Mouse (Mus musculus): ENCODE data around the gene Vmn1r13. TPM values are rescaled to one million over a fixed set of nuclear protein-coding genes. Genes with fewer than 3 reads are reported as not detected.
"Not testable (repeated sequence)": the region's sequence is repeated elsewhere in the genome, so short reads cannot be mapped to it uniquely, and the experiment has no call there.

Gene Vmn1r13
- total RNA-seq (2014; rRNA removed): not detected in 2 replicates
- polyA plus RNA-seq (2012; rRNA removed): not detected in 2 replicates

DNA sequence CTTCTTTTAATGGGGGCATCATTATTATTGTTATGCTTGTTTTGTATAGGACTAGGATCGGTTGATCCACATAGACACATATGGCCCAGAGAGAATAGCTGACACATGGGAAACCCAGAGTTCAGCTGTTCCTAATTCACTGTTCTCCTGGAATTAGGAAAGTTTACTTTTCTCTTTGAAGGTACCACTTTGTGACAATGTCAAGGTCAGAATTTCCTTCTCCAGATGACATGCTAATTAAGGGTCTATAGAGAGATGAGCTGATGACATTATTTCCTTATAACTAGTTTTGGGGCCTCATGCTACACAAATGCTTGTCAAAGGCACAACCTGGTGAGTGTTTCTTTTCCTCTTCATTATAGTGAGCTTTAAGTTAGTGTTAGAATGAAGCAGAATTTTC, at the start of gene Vmn1r13:
Gene Vmn1r13 (plus strand): TSS at position 301 of the 400 bp plus-strand sequence.
- not testable (repeated sequence) for H3K4me1 ChIP-seq (ENCODE audit: control insufficient read depth, insufficient read depth, low read length); H3K36me3 ChIP-seq (ENCODE audit: control insufficient read depth, insufficient read depth, low read length); H3K27ac ChIP-seq (replicated peaks; ENCODE audit: insufficient read depth, low read depth, low read length); H3K27me3 ChIP-seq (ENCODE audit: control insufficient read depth, insufficient read depth, low read length); H3K79me2 ChIP-seq (ENCODE audit: control insufficient read depth, insufficient read depth, low read length); H3K9ac ChIP-seq (ENCODE audit: low read depth, low read length); DNase-seq (ENCODE audit: extremely low read depth, low read depth, low spot score); H3K4me3 ChIP-seq (ENCODE audit: insufficient read depth, low read depth, low read length)
- WGBS: 92% methylated on average over 1 of the region's 1 CpGs

DNA sequence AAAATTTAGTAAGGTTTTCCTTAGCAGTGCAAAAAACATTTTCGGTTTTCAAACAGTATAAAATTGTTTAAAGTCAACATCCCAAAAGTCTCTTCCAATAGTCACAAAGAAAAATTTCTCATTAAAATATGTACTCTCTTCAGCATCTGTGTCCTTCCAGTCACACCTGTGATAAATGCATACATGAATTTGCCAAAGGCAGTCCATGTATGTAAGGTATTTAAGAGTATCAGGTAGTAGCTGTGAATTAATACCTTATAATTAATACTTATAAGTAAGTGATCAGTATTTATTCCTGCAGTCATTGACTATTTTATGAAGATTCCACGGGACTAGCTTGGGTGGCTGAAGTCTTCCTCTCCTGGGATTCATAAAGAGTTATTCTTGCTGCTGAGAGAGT, 46.5 kb upstream of the Vmn1r13 start, which contains the start of gene Vmn1r12:
Gene Vmn1r12 (plus strand): TSS at position 301 of the 400 bp plus-strand sequence.
- H3K4me1 ChIP-seq (ENCODE audit: control insufficient read depth, insufficient read depth, low read length): no peaks in the 10 kb centered on the region
- no peak within 1 kb of the TSS for H3K9ac ChIP-seq (ENCODE audit: low read depth, low read length)
- DNase-seq (ENCODE audit: extremely low read depth, low read depth, low spot score): no peak
- H3K4me3 ChIP-seq (ENCODE audit: insufficient read depth, low read depth, low read length): no peak within 1 kb of the TSS
- no peaks in the 10 kb centered on the region for H3K27me3 ChIP-seq (ENCODE audit: control insufficient read depth, insufficient read depth, low read length)
- 81% methylated on average over 2 of the region's 2 CpGs for WGBS
- no peaks in the 10 kb centered on the region for H3K79me2 ChIP-seq (ENCODE audit: control insufficient read depth, insufficient read depth, low read length)
- TF ChIP-seq CTCF (IDR thresholded peaks at IDR 0.05; ENCODE audit: low read depth, low read length) (no peak), POLR2A (IDR thresholded peaks at IDR 0.05; ENCODE audit: extremely low read depth, insufficient read depth, low read length) (no peak)
- H3K27ac ChIP-seq (replicated peaks; ENCODE audit: insufficient read depth, low read depth, low read length): no peak within 1 kb of the TSS
- H3K36me3 ChIP-seq (ENCODE audit: control insufficient read depth, insufficient read depth, low read length): no peaks in the 10 kb centered on the region

GRCm38 (mm10) chr6:57190016-57190415, 13.1 kb upstream of the Vmn1r13 start:
- H3K27me3 ChIP-seq (ENCODE audit: control insufficient read depth, insufficient read depth, low read length); H3K27ac ChIP-seq (replicated peaks; ENCODE audit: insufficient read depth, low read depth, low read length); H3K79me2 ChIP-seq (ENCODE audit: control insufficient read depth, insufficient read depth, low read length); DNase-seq (ENCODE audit: extremely low read depth, low read depth, low spot score); H3K9ac ChIP-seq (ENCODE audit: low read depth, low read length); H3K4me1 ChIP-seq (ENCODE audit: control insufficient read depth, insufficient read depth, low read length); H3K4me3 ChIP-seq (ENCODE audit: insufficient read depth, low read depth, low read length); H3K36me3 ChIP-seq (ENCODE audit: control insufficient read depth, insufficient read depth, low read length): not testable (repeated sequence)
- WGBS: 54% methylated on average over 3 of the region's 3 CpGs

DNA sequence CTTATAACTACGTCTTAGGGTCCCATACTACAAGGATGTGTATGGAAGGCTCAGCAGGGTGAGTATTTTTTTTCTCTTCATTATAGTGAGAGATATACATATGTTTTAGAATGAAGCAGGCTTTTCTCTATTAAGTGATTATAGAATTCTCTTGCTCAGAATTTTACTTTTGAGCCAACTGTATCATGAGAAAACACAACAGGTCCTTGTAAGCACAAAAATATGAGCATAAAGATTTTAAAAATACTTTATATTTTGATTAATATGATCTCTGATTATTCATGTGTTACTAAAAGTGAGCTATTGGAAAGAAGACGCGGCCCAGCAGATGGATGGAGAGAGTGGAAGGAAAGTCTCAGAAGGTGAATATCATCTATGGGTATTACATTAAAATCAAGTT, 28.3 kb downstream of the Vmn1r13 start, which contains the start of gene Vmn1r14:
Gene Vmn1r14 (plus strand): TSS at position 301 of the 400 bp plus-strand sequence.
- Histone ChIP-seq H3K27me3 (ENCODE audit: control insufficient read depth, insufficient read depth, low read length) (no peaks in the 10 kb centered on the region), H3K36me3 (ENCODE audit: control insufficient read depth, insufficient read depth, low read length) (no peaks in the 10 kb centered on the region), H3K79me2 (ENCODE audit: control insufficient read depth, insufficient read depth, low read length) (no peaks in the 10 kb centered on the region), H3K9ac (ENCODE audit: low read depth, low read length) (no peak within 1 kb of the TSS), H3K27ac (replicated peaks; ENCODE audit: insufficient read depth, low read depth, low read length) (no peak within 1 kb of the TSS), H3K4me1 (ENCODE audit: control insufficient read depth, insufficient read depth, low read length) (no peaks in the 10 kb centered on the region), H3K4me3 (ENCODE audit: insufficient read depth, low read depth, low read length) (no peak within 1 kb of the TSS)
- TF ChIP-seq CTCF (IDR thresholded peaks at IDR 0.05; ENCODE audit: low read depth, low read length): no peak
- no peak for TF ChIP-seq POLR2A (IDR thresholded peaks at IDR 0.05; ENCODE audit: extremely low read depth, insufficient read depth, low read length)
- WGBS: 94% methylated on average over 3 of the region's 3 CpGs
- no peak for DNase-seq (ENCODE audit: extremely low read depth, low read depth, low spot score)

DNA sequence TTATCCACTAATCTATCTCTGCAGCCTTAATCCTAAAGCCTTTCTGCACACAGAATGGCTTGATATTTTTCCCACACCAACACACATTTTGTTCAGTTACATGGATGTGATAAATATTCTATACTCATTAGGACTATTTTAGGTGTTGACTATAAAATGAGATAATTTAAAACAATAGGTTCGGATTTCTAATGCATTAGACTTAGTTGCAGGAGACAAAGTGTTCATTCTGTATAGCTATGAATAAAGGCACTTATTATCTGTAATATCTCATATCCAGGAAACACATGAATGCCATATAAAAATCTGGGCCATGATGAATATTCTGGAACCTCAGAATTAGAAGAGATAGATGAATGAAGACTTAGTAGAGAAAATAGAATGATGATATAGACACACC, 54.6 kb downstream of the Vmn1r13 start, which contains the start of gene Vmn1r15:
Gene Vmn1r15 (plus strand): TSS at position 301 of the 400 bp plus-strand sequence.
- 63% methylated on average over 1 of the region's 1 CpGs for WGBS
- Histone ChIP-seq H3K9ac (ENCODE audit: low read depth, low read length) (no peak within 1 kb of the TSS), H3K36me3 (ENCODE audit: control insufficient read depth, insufficient read depth, low read length) (no peaks in the 10 kb centered on the region), H3K27ac (replicated peaks; ENCODE audit: insufficient read depth, low read depth, low read length) (no peak within 1 kb of the TSS), H3K27me3 (ENCODE audit: control insufficient read depth, insufficient read depth, low read length) (no peaks in the 10 kb centered on the region), H3K4me3 (ENCODE audit: insufficient read depth, low read depth, low read length) (no peak within 1 kb of the TSS), H3K79me2 (ENCODE audit: control insufficient read depth, insufficient read depth, low read length) (no peaks in the 10 kb centered on the region), H3K4me1 (ENCODE audit: control insufficient read depth, insufficient read depth, low read length) (no peaks in the 10 kb centered on the region)
- DNase-seq (ENCODE audit: extremely low read depth, low read depth, low spot score): no peak
- TF ChIP-seq POLR2A (IDR thresholded peaks at IDR 0.05; ENCODE audit: extremely low read depth, insufficient read depth, low read length): no peak
- no peak for TF ChIP-seq CTCF (IDR thresholded peaks at IDR 0.05; ENCODE audit: low read depth, low read length)

DNA sequence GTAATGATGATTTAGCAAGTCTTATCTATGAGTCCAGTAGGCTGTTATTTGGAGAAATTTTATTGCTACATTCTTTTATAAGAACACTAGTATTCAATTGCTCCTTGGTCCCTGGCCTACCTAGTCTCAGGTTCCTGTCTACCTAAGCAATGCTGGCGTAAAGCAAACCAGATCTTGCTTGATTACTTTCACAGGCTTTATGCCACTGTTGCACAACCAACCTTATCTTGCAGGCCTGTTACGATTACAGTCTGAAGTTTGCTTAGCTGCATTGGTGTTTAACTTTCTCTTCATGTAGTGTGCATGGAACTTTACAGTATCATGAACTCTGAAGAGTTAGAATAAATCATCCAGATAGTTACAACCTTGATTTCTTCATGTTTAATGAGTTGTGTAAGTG, 57.9 kb downstream of the Vmn1r13 start:
- H3K27ac ChIP-seq (replicated peaks; ENCODE audit: insufficient read depth, low read depth, low read length): no peak overlapping the region
- H3K4me3 ChIP-seq (ENCODE audit: insufficient read depth, low read depth, low read length): no peak overlapping the region
- 27% methylated on average over 2 of the region's 2 CpGs for WGBS
- H3K79me2 ChIP-seq (ENCODE audit: control insufficient read depth, insufficient read depth, low read length): no peaks in the 10 kb centered on the region
- no peaks in the 10 kb centered on the region for H3K27me3 ChIP-seq (ENCODE audit: control insufficient read depth, insufficient read depth, low read length)
- TF ChIP-seq CTCF (IDR thresholded peaks at IDR 0.05; ENCODE audit: low read depth, low read length): no peak
- no peak for TF ChIP-seq POLR2A (IDR thresholded peaks at IDR 0.05; ENCODE audit: extremely low read depth, insufficient read depth, low read length)
- H3K4me1 ChIP-seq (ENCODE audit: control insufficient read depth, insufficient read depth, low read length): no peaks in the 10 kb centered on the region
- no peak overlapping the region for H3K9ac ChIP-seq (ENCODE audit: low read depth, low read length)
- H3K36me3 ChIP-seq (ENCODE audit: control insufficient read depth, insufficient read depth, low read length): no peaks in the 10 kb centered on the region
- DNase-seq (ENCODE audit: extremely low read depth, low read depth, low spot score): peak; percentile 5

Other genes with a start within 250 kb of the Vmn1r13 start
- 0.09 and 0.13 TPM in 2 replicates for gene Vmn1r5, start 233.0 kb upstream of the Vmn1r13 start, total RNA-seq (2014; rRNA removed)
- gene Vmn1r5, start 233.0 kb upstream of the Vmn1r13 start, polyA plus RNA-seq (2012; rRNA removed): not detected in 2 replicates
- 0.13 TPM in 1 of 2 replicates, not detected in the other for gene Vmn1r6, start 206.0 kb upstream of the Vmn1r13 start, total RNA-seq (2014; rRNA removed)
- gene Vmn1r6, start 206.0 kb upstream of the Vmn1r13 start, polyA plus RNA-seq (2012; rRNA removed): not detected in 2 replicates
- not detected in 2 replicates for gene Vmn1r7, start 178.0 kb upstream of the Vmn1r13 start, total RNA-seq (2014; rRNA removed)
- not detected in 2 replicates for gene Vmn1r7, start 178.0 kb upstream of the Vmn1r13 start, polyA plus RNA-seq (2012; rRNA removed)
- not detected in 2 replicates for gene Vmn1r8, start 171.0 kb upstream of the Vmn1r13 start, total RNA-seq (2014; rRNA removed)
- gene Vmn1r8, start 171.0 kb upstream of the Vmn1r13 start, polyA plus RNA-seq (2012; rRNA removed): not detected in 2 replicates
- gene Vmn1r9, start 136.5 kb upstream of the Vmn1r13 start, total RNA-seq (2014; rRNA removed): not detected in 2 replicates
- gene Vmn1r9, start 136.5 kb upstream of the Vmn1r13 start, polyA plus RNA-seq (2012; rRNA removed): not detected in 2 replicates
- not detected in 2 replicates for gene Vmn1r10, start 93.8 kb upstream of the Vmn1r13 start, total RNA-seq (2014; rRNA removed)
- gene Vmn1r10, start 93.8 kb upstream of the Vmn1r13 start, polyA plus RNA-seq (2012; rRNA removed): not detected in 2 replicates
- gene Vmn1r11, start 69.8 kb upstream of the Vmn1r13 start, total RNA-seq (2014; rRNA removed): not detected in 2 replicates
- not detected in 2 replicates for gene Vmn1r11, start 69.8 kb upstream of the Vmn1r13 start, polyA plus RNA-seq (2012; rRNA removed)
- not detected in 2 replicates for gene Vmn1r12, start 46.4 kb upstream of the Vmn1r13 start, total RNA-seq (2014; rRNA removed)
- not detected in 2 replicates for gene Vmn1r12, start 46.4 kb upstream of the Vmn1r13 start, polyA plus RNA-seq (2012; rRNA removed)
- gene Vmn1r14, start 28.4 kb downstream of the Vmn1r13 start, total RNA-seq (2014; rRNA removed): not detected in 2 replicates
- not detected in 2 replicates for gene Vmn1r14, start 28.4 kb downstream of the Vmn1r13 start, polyA plus RNA-seq (2012; rRNA removed)
- not detected in 2 replicates for gene Vmn1r15, start 54.7 kb downstream of the Vmn1r13 start, total RNA-seq (2014; rRNA removed)
- not detected in 2 replicates for gene Vmn1r15, start 54.7 kb downstream of the Vmn1r13 start, polyA plus RNA-seq (2012; rRNA removed)
- not detected in 2 replicates for gene Vmn1r16, start 126.2 kb downstream of the Vmn1r13 start, total RNA-seq (2014; rRNA removed)
- gene Vmn1r16, start 126.2 kb downstream of the Vmn1r13 start, polyA plus RNA-seq (2012; rRNA removed): not detected in 2 replicates
- gene Vmn1r17, start 160.4 kb downstream of the Vmn1r13 start, total RNA-seq (2014; rRNA removed): not detected in 2 replicates
- not detected in 2 replicates for gene Vmn1r17, start 160.4 kb downstream of the Vmn1r13 start, polyA plus RNA-seq (2012; rRNA removed)
- not detected in 2 replicates for gene Vmn1r18, start 192.5 kb downstream of the Vmn1r13 start, total RNA-seq (2014; rRNA removed)
- not detected in 2 replicates for gene Vmn1r18, start 192.5 kb downstream of the Vmn1r13 start, polyA plus RNA-seq (2012; rRNA removed)
- not detected in 2 replicates for gene Vmn1r19, start 200.5 kb downstream of the Vmn1r13 start, total RNA-seq (2014; rRNA removed)
- gene Vmn1r19, start 200.5 kb downstream of the Vmn1r13 start, polyA plus RNA-seq (2012; rRNA removed): not detected in 2 replicates
- gene Vmn1r20, start 225.6 kb downstream of the Vmn1r13 start, total RNA-seq (2014; rRNA removed): not detected in 2 replicates
- not detected in 2 replicates for gene Vmn1r20, start 225.6 kb downstream of the Vmn1r13 start, polyA plus RNA-seq (2012; rRNA removed)